Mouse (Mus musculus) embryo, embryonic 11 days (tissue): ENCODE data around the gene Dnajc1.

Experiments used
- DNase-seq: peaks from one replicate; pipeline ENCODE4 v3.0.0-alpha.2; 2015

The Dnajc1 gene

DNA sequence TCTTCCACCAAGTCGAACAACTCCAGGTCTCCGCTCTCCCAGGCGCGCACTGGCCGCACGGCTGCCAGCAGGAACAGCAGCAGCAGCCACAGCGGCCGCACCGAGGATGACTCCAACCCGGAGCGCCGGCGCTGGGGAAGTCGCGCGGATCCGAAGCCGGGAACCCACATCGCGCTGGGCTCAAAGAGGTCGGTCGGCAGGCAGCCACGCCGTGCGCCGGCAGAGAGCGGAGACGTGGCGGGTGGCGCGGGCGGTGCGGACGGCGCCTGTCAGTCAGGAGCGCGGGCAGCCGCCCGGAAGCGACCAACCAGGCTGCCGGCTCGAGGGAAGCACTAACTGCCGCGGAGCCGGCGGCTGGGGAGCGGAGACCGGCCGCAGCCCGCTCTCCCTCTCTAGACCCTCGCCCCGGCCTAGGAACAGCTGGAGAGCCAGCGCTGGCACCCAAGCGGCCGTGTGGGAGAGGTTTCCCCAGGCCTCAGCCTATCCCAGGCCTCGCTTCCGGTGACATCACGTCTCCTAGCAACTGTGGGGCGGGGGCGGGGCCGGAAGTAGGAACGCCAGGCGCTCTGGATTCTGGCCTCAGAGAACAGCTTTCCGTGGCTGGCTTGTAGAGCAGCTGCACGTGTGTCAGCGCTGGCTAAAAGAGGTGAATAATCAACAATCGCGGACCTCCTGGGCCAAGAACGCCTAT lies at the start of gene Dnajc1:
Gene Dnajc1 (minus strand): TSS at position 500 of the 691 bp plus-strand sequence.
- peak; percentile 97 for DNase-seq

- DNase-seq, result peak; percentile 59
Measured at GRCm38 (mm10) chr2:18441871-18442270, 49.2 kb upstream of the Dnajc1 start.

- DNase-seq, result no peak
Measured at GRCm38 (mm10) chr2:18415242-18415641, 22.6 kb upstream of the Dnajc1 start.

- no peak for DNase-seq
Measured at GRCm38 (mm10) chr2:18403679-18404078, 11.0 kb upstream of the Dnajc1 start.

GRCm38 (mm10) chr2:18401771-18402170 lies 9.1 kb upstream of the Dnajc1 start:
- DNase-seq, result no peak

DNA sequence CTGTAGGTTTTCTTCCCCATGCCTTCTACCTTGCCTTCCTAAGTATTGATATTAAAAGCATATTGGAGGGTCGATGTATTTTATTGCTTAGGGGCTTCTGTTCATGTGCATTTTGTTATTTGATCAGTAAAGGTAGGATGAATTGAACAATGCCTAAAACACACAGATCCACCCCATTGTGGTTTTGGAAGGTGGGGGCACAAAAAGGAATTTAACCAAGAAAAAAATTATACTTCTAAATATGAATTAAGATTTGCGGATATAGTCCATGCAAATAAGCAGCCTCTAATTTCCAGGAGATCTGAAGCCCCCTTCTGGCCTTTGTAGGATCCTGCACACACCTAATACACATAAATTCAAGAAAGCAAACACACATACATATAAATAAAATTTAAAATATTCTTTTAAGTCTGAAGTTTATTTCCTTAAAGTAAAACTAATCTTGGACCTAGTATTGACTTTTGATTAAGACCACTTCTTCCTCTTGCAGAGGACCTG lies 441 bp upstream of the Dnajc1 start:
- DNase-seq, result peak; percentile 16

GRCm38 (mm10) chr2:18391861-18392260 lies 769 bp downstream of the Dnajc1 start:
- DNase-seq, result no peak

- no peak for DNase-seq
Measured at GRCm38 (mm10) chr2:18389631-18390030, 3.0 kb downstream of the Dnajc1 start.

GRCm38 (mm10) chr2:18381662-18382061 lies 11.0 kb downstream of the Dnajc1 start:
- no peak for DNase-seq

GRCm38 (mm10) chr2:18372400-18373182 lies 20.0 kb downstream of the Dnajc1 start:
- DNase-seq, result peak; percentile 24

GRCm38 (mm10) chr2:18370794-18371498 lies 21.7 kb downstream of the Dnajc1 start:
- peak; percentile 33 for DNase-seq

DNA sequence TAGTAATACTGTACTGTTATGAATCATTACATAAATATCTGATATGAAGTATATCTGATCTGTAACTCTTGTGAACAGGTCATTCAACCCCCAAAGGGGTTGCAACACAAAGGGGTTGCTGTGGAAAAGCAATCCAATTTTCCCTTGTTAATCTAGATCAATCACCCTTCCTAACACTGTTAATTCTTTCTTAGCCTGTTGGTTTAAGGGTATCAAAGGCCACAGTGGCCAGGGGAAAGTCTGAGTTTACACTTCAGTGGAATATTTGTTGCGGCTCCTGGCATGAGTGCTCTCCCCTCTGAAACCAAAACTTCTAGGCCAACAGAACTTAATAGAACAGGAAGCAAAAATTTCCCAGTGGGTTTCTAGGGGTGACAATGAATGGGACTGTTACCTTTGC lies 28.2 kb downstream of the Dnajc1 start:
- DNase-seq, result no peak

DNA sequence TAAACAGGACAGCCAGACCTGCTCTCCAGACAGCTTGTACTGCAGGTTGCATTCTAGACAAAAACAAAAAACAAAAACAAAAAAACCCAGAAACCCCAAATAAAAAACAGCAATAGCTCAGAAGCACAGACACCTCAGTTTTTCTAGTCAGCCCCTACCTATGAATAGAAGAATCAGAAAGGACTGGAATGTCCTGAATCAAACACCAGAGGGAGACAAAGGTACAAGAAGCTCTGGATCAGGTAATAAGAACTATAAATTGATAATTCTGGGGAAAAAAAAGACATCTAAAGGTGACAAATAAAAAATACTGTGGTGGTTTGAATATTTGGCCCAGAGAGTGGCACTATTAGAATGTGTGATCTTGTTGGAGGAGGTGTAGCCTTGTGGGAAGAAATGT lies 37.3 kb downstream of the Dnajc1 start:
- no peak for DNase-seq

GRCm38 (mm10) chr2:18352620-18353019 lies 40.0 kb downstream of the Dnajc1 start:
- no peak for DNase-seq

- peak; percentile 30 for DNase-seq
Measured at GRCm38 (mm10) chr2:18343464-18343863, 49.2 kb downstream of the Dnajc1 start.

- no peak for DNase-seq
Measured at GRCm38 (mm10) chr2:18318671-18319070, 74.0 kb downstream of the Dnajc1 start.

GRCm38 (mm10) chr2:18317503-18318281 lies 74.9 kb downstream of the Dnajc1 start:
- DNase-seq, result peak; percentile 28

DNA sequence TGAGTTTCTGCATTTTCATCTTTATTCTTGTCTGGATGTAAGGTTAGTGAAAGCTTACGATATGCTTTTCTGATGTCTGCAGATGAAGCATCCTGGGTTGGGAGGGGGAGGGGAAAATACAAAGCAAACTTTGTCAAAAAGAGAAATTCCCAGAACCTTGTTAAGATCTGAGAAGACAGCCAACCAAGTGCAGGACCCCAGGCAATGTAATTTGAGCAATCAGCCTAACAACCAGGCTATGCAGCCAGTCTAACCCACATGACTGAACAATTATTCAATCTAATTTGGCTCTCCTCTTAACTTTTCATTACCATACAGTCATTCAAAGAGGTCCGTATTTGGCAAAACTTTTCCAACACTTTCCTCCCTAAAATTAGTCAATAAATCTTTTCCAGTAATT lies 75.7 kb downstream of the Dnajc1 start:
- DNase-seq, result peak; percentile 70

DNA sequence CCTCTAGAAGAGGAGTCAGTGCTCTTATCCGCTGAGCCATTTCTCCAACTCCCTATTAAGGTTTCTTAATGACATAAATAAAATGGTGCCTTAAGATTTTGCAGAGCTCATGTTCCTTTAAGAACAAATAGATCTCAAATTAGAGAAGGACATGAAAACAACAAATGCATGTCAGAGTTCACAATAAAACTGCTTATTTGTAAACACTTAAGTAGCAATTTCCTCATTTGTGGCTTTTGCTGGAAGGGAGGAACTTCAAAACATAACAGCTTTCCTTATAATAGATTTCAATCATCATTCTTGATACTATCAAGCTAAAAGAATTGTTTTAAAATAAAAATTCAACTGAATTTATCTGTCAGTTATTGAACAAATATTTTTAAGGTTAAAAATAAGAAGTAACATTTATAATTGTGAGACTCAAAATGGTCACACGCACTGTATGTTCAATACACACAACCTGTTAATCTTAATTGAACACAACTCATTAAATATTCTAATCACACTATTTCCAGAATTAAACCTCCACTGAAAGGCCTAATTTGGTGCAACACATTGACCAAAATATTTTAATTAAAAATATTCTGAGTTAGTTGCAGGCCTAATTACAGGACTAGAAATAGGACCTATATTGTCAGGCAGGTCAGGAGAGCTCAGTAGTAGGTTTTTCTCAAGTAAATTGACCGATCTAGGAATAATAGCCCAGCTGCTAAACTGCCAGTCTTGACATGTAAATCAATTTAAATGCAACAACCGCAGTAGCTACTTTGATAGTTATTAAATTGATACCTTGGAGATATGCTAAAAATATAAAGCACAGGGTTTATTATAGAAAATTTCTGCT lies 82.1 kb downstream of the Dnajc1 start:
- no peak for DNase-seq

DNA sequence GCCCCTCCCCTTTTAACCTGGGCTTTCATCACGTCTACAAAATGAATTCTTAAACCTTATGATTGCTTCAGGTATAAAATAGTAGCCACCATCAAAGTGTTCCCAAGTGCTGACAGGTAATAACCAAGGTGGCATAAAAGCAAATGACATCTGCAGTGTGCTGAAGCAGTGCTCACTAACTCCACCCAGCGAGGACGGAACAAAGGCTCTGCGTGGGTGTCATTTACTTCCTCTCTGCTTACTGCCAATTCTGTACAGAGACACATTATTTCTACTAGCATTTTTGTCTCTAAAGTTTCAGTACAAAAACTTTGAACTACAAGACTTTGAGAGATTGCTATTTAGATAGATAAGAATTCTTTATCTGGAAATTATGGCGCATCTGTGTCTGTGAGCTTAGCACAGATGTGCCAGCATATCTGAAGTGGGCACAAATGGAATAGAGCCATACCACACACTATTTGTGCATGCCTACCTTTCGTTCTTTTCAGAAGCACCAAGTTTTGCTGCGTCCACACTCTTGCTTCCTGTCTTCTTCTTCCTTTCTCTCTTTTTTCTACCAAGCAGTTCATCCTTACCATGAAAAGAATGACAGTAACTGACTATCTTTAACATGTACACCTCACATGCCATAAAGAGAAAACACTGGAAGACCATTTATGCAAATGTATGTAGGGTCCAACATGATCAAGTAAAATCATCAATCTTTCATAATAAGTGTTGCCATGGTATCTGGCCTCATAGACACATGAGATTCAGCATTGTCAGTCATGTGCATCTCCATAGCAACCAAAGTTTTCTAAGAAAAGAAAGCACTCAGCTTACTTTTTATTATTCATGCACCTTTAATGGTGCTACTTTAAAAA lies 85.0 kb downstream of the Dnajc1 start:
- no peak for DNase-seq

DNA sequence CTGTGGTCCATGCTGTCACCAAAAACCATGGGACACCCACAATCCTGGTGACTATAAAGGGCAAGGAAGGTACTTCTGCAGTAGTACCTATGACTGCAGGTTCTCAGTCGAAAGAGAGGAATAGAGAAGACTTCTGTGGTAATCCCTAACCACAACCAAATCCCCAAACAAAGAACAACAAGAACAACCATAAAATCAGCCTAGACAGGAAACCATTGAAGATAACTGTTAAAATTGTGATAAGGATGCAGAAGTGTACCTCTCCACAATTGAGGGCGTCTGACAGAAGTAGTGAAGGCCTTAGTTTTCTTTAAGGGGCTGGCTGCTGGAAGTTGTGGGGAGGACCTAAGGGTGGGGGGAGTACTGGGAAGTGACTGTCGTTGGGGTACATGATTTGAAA lies 91.7 kb downstream of the Dnajc1 start:
- no peak for DNase-seq
